ENCODE assay signal across 8 mouse cellular contexts in the genomic region with DNA sequence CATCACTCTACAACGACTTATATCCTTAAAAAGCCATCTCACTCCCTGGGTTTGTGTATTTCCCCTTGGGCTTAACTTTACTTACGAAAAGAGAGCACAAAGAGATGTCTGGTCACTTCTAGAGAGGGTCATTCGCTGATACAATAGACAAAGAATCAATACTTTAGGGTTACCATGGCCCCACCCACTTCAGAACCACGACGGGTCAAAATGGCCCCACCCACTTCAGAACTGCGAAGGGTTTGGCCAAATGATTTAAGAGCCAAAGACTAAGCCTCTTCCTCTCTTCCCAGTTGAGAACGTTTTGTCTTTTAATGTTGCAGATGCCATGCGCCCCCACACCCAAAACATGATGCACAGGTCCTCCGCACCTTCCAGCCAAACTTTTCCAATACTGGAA.
A peak's percentile ranks its signal among the peaks of the same experiment; 100 is the strongest.
DNase-seq lines count a peak whose midpoint lies in the region; ATAC-seq and TF ChIP-seq lines count a peak whose summit lies in the region.

No protein-coding gene starts in this region.

- H3K4me2 ChIP-seq in midbrain, embryonic 12.5 days (replicated peaks): peak overlapping the region; percentile 58

- peak overlapping the region; percentile 79 for H3K4me3 ChIP-seq in lung, adult 2 months (replicated peaks; ENCODE audit: extremely low read depth, low read depth, low read length)
- H3K4me3 ChIP-seq in forebrain, embryonic 10.5 days: peak overlapping the region; percentile 64
- peak overlapping the region; percentile 57 for H3K4me3 ChIP-seq in midbrain, embryonic 12.5 days

- peaks cover 45% of the 10 kb centered on the region for H3K27me3 ChIP-seq in forebrain, embryonic 10.5 days (ENCODE audit: poor library complexity, severe bottlenecking)
- H3K27me3 ChIP-seq in midbrain, embryonic 12.5 days: peaks cover 15% of the 10 kb centered on the region; the same call in 1 of the 2 replicates

- H3K36me3 ChIP-seq in forebrain, embryonic 10.5 days (replicated peaks): peaks cover 6% of the 10 kb centered on the region; the same call in 1 of the 2 replicates
- H3K36me3 ChIP-seq in midbrain, embryonic 12.5 days: no peaks in the 10 kb centered on the region

- H3K27ac ChIP-seq in forebrain, embryonic 10.5 days: 0 out of 2 replicates have a peak overlapping the region, but pooled peaks have one; percentile 91
- no peak overlapping the region for H3K27ac ChIP-seq in midbrain, embryonic 12.5 days (replicated peaks)

- H3K4me1 ChIP-seq in lung, adult 2 months (ENCODE audit: control insufficient read depth, insufficient read depth, low read length): peaks cover under 1% of the 10 kb centered on the region; the same call in 1 of the 2 replicates
- peaks cover 22% of the 10 kb centered on the region for H3K4me1 ChIP-seq in forebrain, embryonic 10.5 days
- H3K4me1 ChIP-seq in midbrain, embryonic 12.5 days: peaks cover 5% of the 10 kb centered on the region

- WGBS in lung, adult 2 months: 16% methylated on average over 9 of the region's 9 CpGs
- 14% methylated on average over 9 of the region's 9 CpGs for WGBS in forebrain, embryonic 10.5 days
- WGBS in midbrain, embryonic 12.5 days: 18% methylated on average over 9 of the region's 9 CpGs

- TF ChIP-seq POLR2A in lung, adult 2 months (IDR thresholded peaks at IDR 0.05; ENCODE audit: borderline replicate concordance, extremely low read depth, low read depth, low read length): no peak

- no peak for DNase-seq in lung, adult 2 months
- DNase-seq in lung, adult 18-20 months: no peak
- no peak for DNase-seq in forebrain, embryonic 10.5 days (ENCODE audit: extremely low spot score, low spot score)
- DNase-seq in kidney, postnatal 10 days: peak; percentile 35
- no peak for DNase-seq in frontal cortex, postnatal 36 days (ENCODE audit: low spot score in 2 of 2)
- no peak for DNase-seq in frontal cortex, postnatal 14 days (ENCODE audit: low spot score in 2 of 2)
- no peak for DNase-seq in layer of hippocampus, adult 8-10 months (ENCODE audit: low spot score in 2 of 2)

- no peaks in the 10 kb centered on the region for H3K9me3 ChIP-seq in forebrain, embryonic 10.5 days
- no peaks in the 10 kb centered on the region for H3K9me3 ChIP-seq in midbrain, embryonic 12.5 days

- TF ChIP-seq CTCF in lung, adult 2 months (IDR thresholded peaks at IDR 0.05; ENCODE audit: insufficient read depth, low read length): no peak

- H3K9ac ChIP-seq in midbrain, embryonic 12.5 days (replicated peaks): no peak overlapping the region

- no peak for ATAC-seq in midbrain, embryonic 12.5 days (ENCODE audit: low FRiP score, low read depth)
